Mouse (Mus musculus) small intestine, adult 2 months (tissue): ENCODE results near the gene Trim37.

Experiments used
- CTCF ChIP-seq: fragments of 200-500 bp; IDR thresholded peaks from 2 replicates; pipeline ENCODE4 v1.5.1; 2012; ENCODE audit warnings: low read depth, mild to moderate bottlenecking, control low read depth, inconsistent platforms, low read length, moderate library complexity, mixed read lengths; ENCODE audit not compliant: insufficient replicate concordance, insufficient read length; ENCODE audit errors: extremely low read depth
- POLR2A ChIP-seq: fragments of 200-500 bp; IDR thresholded peaks from 2 replicates; pipeline ENCODE4 v1.6.1; 2012; ENCODE audit warnings: low read depth, mild to moderate bottlenecking, control low read depth, inconsistent platforms, low read length, moderate library complexity

- TF ChIP-seq CTCF: no peak
- TF ChIP-seq POLR2A: no peak
Measured at GRCm38 (mm10) chr11:87085461-87085860, 41.4 kb upstream of the Trim37 start.
